Mouse (Mus musculus) heart, postnatal 0 days (tissue): ENCODE results near the gene Rfc1.

Experiments
- CTCF ChIP-seq: IDR thresholded peaks from 2 replicates; pipeline ENCODE4 v1.5.1; 2016; ENCODE audit warnings: antibody characterized with exemption, control low read depth, low read depth
- EP300 ChIP-seq: IDR thresholded peaks from 2 replicates; pipeline ENCODE4 v1.6.1; 2016; ENCODE audit warnings: antibody characterized with exemption, low read depth

GRCm38 (mm10) chr5:65319176-65319575 is 16.3 kb downstream of the Rfc1 start:
- TF ChIP-seq CTCF (no peak), EP300 (no peak)
